Mouse (Mus musculus) spleen, postnatal 14 days (tissue): Measurements from ENCODE around the gene Prkd3.

Experiments
- DNase-seq, 2 experiments: peaks; one replicate each; pipeline ENCODE4 v3.0.0; 2021 to 2022; ENCODE audit warnings: low spot score in 2 of 2

The Prkd3 gene

GRCm38 (mm10) chr17:78936466-78937228, 84.0 kb downstream of the Prkd3 start, which contains the start of the genes Cebpz and Ndufaf7:
Gene Cebpz, minus strand, starts transcription at chr17:78937066.
Gene Ndufaf7, plus strand, starts transcription at chr17:78937136.
- DNase-seq, result peak; percentile 90 to 93

DNA sequence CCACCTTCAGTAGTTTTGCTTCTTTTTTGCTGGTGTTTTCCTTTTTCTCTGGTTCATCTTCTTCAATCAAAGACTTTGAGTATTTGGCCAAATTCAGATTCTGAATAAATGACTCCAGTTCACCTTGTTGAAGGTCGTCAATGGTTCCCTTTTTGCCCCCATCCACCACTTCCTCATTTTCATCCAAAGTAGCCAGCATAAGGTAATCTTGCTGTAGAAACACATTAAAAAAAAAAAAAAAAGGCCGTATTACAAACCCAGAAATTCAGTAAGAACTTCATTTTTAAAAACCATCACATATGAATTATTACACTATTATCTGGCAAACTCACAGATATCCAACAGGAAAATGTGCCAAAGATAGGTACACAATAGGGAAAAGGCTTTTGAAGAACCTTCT, 84.8 kb downstream of the Prkd3 start:
- DNase-seq, result no peak

DNA sequence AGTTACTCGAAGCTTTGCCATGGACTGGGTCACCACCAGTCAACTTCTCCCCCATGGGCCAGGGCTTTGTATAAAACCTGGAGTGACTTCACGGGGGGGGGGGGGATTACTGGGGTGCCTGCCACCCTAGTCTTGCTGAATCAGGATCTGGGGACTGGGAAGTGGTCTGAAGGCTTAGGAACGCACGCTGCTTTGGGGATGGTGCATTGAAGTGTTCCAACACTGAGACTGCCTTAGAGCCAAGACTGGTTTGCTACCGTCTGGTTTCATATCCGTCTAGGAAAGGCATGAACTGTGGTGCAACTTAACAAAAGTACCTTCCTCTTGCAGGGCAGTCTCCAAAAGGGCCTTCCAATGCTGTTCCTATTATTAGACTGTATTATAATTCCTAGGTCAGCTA, 102.9 kb downstream of the Prkd3 start:
- no peak for DNase-seq

DNA sequence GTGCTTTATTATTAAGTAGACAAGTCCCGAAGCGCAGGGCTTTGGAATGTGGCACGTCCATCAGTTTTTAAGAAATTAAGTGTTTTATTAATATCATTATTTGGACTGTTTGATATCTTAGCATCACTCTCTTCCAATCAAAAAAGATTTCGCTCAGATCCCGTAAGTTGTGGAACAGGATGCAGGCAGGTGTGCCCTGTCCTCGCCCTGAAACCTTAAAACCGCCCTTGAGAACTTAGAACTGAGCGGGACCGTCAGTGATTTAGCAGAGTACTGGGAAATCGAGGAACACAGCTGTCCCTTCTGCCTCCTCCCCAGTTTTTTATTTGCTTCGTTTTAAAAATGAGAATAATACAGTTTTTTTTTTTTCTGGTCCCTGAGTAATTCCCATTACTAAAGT, 103.7 kb downstream of the Prkd3 start:
- no peak for DNase-seq

DNA sequence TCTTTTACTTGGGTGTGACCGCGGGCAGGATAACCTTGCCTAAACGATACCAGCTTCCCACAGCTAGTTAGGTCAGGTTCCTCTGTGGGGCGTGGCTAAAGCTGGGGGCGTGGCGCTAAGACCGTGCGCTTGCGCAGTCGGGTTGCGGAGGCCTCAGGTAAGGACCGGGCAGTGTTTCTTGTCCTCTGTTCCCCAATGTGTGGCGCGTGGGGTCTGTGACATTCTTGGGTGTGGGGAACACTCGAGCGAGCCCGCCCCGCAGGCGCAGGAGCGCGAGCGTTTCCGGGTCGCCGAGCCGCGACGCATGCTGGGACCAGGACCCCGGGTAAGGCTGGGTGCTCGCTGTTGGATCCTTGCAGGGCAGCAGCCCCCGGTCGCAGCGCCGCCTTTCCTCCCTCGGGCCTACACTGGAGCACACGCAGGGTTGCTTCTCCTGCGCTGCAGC, 104.2 kb downstream of the Prkd3 start, which contains the start of gene Cebpzos:
Cebpzos (plus strand) TSS at position 132 of the 445 bp plus-strand sequence.
- peak; percentile 87 to 88 for DNase-seq

DNA sequence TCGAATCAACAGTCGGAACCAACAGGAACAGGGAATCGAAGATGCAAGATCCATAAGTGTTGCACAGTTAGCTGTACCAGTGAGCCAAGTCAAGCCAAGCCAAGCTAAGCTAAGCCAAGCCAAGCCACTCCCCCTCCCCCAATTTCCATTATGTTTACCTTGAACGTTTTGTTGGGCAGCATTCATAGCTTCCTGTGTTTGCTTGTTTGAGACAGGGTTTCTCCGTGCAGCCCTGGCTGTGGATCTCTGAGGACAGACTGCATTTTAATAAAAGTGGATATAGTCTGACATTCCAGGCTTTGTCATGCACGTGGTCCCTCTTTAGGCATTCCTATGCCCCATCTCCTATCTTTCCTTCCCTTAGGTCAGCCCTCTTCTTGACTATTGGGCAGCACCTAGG, 104.8 kb downstream of the Prkd3 start:
- no peak for DNase-seq

GRCm38 (mm10) chr17:78913921-78914320, 106.7 kb downstream of the Prkd3 start:
- no peak for DNase-seq

- DNase-seq, result no peak
Measured at GRCm38 (mm10) chr17:78912861-78913281, 107.7 kb downstream of the Prkd3 start.

GRCm38 (mm10) chr17:78909374-78909773, 111.2 kb downstream of the Prkd3 start:
- no peak for DNase-seq

DNA sequence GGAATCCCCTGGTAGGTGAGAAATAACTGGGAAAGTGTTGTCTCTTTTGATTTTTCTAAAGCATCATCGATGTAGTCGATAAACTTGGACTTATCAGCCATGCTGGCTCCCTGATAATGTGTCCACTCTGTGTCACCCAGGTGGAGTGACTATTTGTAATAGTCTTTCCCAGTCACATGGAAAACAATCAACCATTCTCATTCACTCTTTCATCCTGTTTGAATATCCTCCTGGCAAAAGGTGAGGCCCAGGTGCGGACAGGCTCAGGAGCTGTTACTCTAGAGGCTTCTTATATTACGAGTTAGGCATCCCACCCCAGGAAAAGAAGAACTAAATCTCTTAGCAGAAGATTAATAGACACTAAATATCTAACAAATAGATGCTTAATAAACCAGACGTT, 113.7 kb downstream of the Prkd3 start, which contains the start of gene Sult6b1:
Sult6b1 (minus strand) TSS at position 101 of the 400 bp plus-strand sequence.
- DNase-seq, result no peak

DNA sequence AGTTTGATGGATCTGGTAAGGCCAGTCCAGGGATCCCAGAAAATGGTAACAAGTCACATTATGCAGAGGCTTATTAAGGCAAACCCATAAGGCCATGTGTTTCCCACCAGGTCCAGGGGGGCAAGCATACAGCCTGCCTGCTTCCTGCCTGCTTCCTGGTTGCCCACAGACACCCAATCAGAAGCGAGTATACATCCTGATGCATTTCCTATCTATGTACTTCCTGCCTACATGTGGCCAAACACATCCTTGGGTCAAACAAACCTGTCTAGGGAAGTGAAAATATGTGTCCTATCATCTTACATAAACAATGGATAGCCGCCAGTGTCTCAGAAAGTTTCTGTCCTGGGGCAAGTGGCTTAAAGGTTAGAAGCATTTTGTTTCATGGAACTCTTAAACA, 117.5 kb downstream of the Prkd3 start:
- DNase-seq, result no peak
